Mouse (Mus musculus): Measurements from ENCODE around the gene Otulin. TPM values are rescaled to one million over a fixed set of nuclear protein-coding genes. Genes with fewer than 3 reads are reported as not detected.

The Otulin gene
- polyA plus RNA-seq, 1 experiment from 2014 or later: 41.3 TPM

- H3K9me3 ChIP-seq (ENCODE audit: control insufficient read depth, low read length): no peaks in the 10 kb centered on the region
- no peaks in the 10 kb centered on the region for H3K27me3 ChIP-seq (ENCODE audit: control insufficient read depth, insufficient read depth, low read length)
- H3K36me3 ChIP-seq (ENCODE audit: control insufficient read depth, insufficient read depth, low read length): no peaks in the 10 kb centered on the region
- ATAC-seq (ENCODE audit: low FRiP score, low TSS enrichment): no peak
- H3K4me2 ChIP-seq (replicated peaks; ENCODE audit: low read depth, low read length): no peak overlapping the region
- 91% methylated on average over 3 of the region's 3 CpGs for WGBS
- no peak overlapping the region for H3K4me3 ChIP-seq (ENCODE audit: low read length)
- no peak overlapping the region for H3K9ac ChIP-seq (ENCODE audit: low read depth, low read length)
- no peak overlapping the region for H3K27ac ChIP-seq (ENCODE audit: low read depth, low read length)
- H3K4me1 ChIP-seq (ENCODE audit: control insufficient read depth, insufficient read depth, low read length): no peaks in the 10 kb centered on the region
Measured at GRCm38 (mm10) chr15:27582428-27582827, 48.1 kb downstream of the Otulin start.

- H3K4me2 ChIP-seq (replicated peaks; ENCODE audit: low read depth, low read length): no peak overlapping the region
- H3K9me3 ChIP-seq (ENCODE audit: control insufficient read depth, low read length): no peaks in the 10 kb centered on the region
- no peaks in the 10 kb centered on the region for H3K36me3 ChIP-seq (ENCODE audit: control insufficient read depth, insufficient read depth, low read length)
- no peaks in the 10 kb centered on the region for H3K4me1 ChIP-seq (ENCODE audit: control insufficient read depth, insufficient read depth, low read length)
- no peak for ATAC-seq (ENCODE audit: low FRiP score, low TSS enrichment)
- WGBS: 54% methylated on average over 3 of the region's 3 CpGs
- no peaks in the 10 kb centered on the region for H3K27me3 ChIP-seq (ENCODE audit: control insufficient read depth, insufficient read depth, low read length)
- no peak overlapping the region for H3K4me3 ChIP-seq (ENCODE audit: low read length)
- no peak overlapping the region for H3K27ac ChIP-seq (ENCODE audit: low read depth, low read length)
- no peak overlapping the region for H3K9ac ChIP-seq (ENCODE audit: low read depth, low read length)
Measured at GRCm38 (mm10) chr15:27581640-27582039, 48.9 kb downstream of the Otulin start.

GRCm38 (mm10) chr15:27580771-27581170 lies 49.7 kb downstream of the Otulin start:
- WGBS: 82% methylated on average over 2 of the region's 2 CpGs
- H3K4me2 ChIP-seq (replicated peaks; ENCODE audit: low read depth, low read length): no peak overlapping the region
- no peak overlapping the region for H3K4me3 ChIP-seq (ENCODE audit: low read length)
- no peaks in the 10 kb centered on the region for H3K36me3 ChIP-seq (ENCODE audit: control insufficient read depth, insufficient read depth, low read length)
- no peaks in the 10 kb centered on the region for H3K9me3 ChIP-seq (ENCODE audit: control insufficient read depth, low read length)
- no peaks in the 10 kb centered on the region for H3K27me3 ChIP-seq (ENCODE audit: control insufficient read depth, insufficient read depth, low read length)
- no peaks in the 10 kb centered on the region for H3K4me1 ChIP-seq (ENCODE audit: control insufficient read depth, insufficient read depth, low read length)
- no peak overlapping the region for H3K9ac ChIP-seq (ENCODE audit: low read depth, low read length)
- no peak overlapping the region for H3K27ac ChIP-seq (ENCODE audit: low read depth, low read length)
- ATAC-seq (ENCODE audit: low FRiP score, low TSS enrichment): no peak

- Histone ChIP-seq H3K27ac (ENCODE audit: low read depth, low read length) (no peak overlapping the region), H3K36me3 (ENCODE audit: control insufficient read depth, insufficient read depth, low read length) (no peaks in the 10 kb centered on the region), H3K9ac (ENCODE audit: low read depth, low read length) (no peak overlapping the region), H3K4me2 (replicated peaks; ENCODE audit: low read depth, low read length) (no peak overlapping the region), H3K4me3 (ENCODE audit: low read length) (no peak overlapping the region), H3K27me3 (ENCODE audit: control insufficient read depth, insufficient read depth, low read length) (no peaks in the 10 kb centered on the region), H3K9me3 (ENCODE audit: control insufficient read depth, low read length) (no peaks in the 10 kb centered on the region), H3K4me1 (ENCODE audit: control insufficient read depth, insufficient read depth, low read length) (no peaks in the 10 kb centered on the region)
- 95% methylated on average over 2 of the region's 2 CpGs for WGBS
- ATAC-seq (ENCODE audit: low FRiP score, low TSS enrichment): no peak
Measured at GRCm38 (mm10) chr15:27579853-27580252, 50.6 kb downstream of the Otulin start.

- no peak for ATAC-seq (ENCODE audit: low FRiP score, low TSS enrichment)
- no peak overlapping the region for H3K27ac ChIP-seq (ENCODE audit: low read depth, low read length)
- H3K9ac ChIP-seq (ENCODE audit: low read depth, low read length): no peak overlapping the region
- H3K4me2 ChIP-seq (replicated peaks; ENCODE audit: low read depth, low read length): no peak overlapping the region
- H3K9me3 ChIP-seq (ENCODE audit: control insufficient read depth, low read length): no peaks in the 10 kb centered on the region
- no peaks in the 10 kb centered on the region for H3K36me3 ChIP-seq (ENCODE audit: control insufficient read depth, insufficient read depth, low read length)
- H3K4me1 ChIP-seq (ENCODE audit: control insufficient read depth, insufficient read depth, low read length): no peaks in the 10 kb centered on the region
- no peak overlapping the region for H3K4me3 ChIP-seq (ENCODE audit: low read length)
- no peaks in the 10 kb centered on the region for H3K27me3 ChIP-seq (ENCODE audit: control insufficient read depth, insufficient read depth, low read length)
- WGBS: 92% methylated on average over 6 of the region's 6 CpGs
Measured at GRCm38 (mm10) chr15:27578918-27579317, 51.6 kb downstream of the Otulin start.

GRCm38 (mm10) chr15:27577915-27578780 lies 52.3 kb downstream of the Otulin start:
- Histone ChIP-seq H3K27ac (ENCODE audit: low read depth, low read length) (no peak overlapping the region), H3K9me3 (ENCODE audit: control insufficient read depth, low read length) (no peaks in the 10 kb centered on the region), H3K9ac (ENCODE audit: low read depth, low read length) (no peak overlapping the region), H3K27me3 (ENCODE audit: control insufficient read depth, insufficient read depth, low read length) (no peaks in the 10 kb centered on the region), H3K4me1 (ENCODE audit: control insufficient read depth, insufficient read depth, low read length) (no peaks in the 10 kb centered on the region), H3K36me3 (ENCODE audit: control insufficient read depth, insufficient read depth, low read length) (no peaks in the 10 kb centered on the region), H3K4me3 (ENCODE audit: low read length) (no peak overlapping the region), H3K4me2 (replicated peaks; ENCODE audit: low read depth, low read length) (no peak overlapping the region)
- 79% methylated on average over 16 of the region's 16 CpGs for WGBS
- ATAC-seq (ENCODE audit: low FRiP score, low TSS enrichment): no peak

GRCm38 (mm10) chr15:27576886-27577285 lies 53.6 kb downstream of the Otulin start:
- H3K4me2 ChIP-seq (replicated peaks; ENCODE audit: low read depth, low read length): no peak overlapping the region
- no peaks in the 10 kb centered on the region for H3K27me3 ChIP-seq (ENCODE audit: control insufficient read depth, insufficient read depth, low read length)
- H3K4me1 ChIP-seq (ENCODE audit: control insufficient read depth, insufficient read depth, low read length): no peaks in the 10 kb centered on the region
- no peak for ATAC-seq (ENCODE audit: low FRiP score, low TSS enrichment)
- no peak overlapping the region for H3K9ac ChIP-seq (ENCODE audit: low read depth, low read length)
- no peaks in the 10 kb centered on the region for H3K36me3 ChIP-seq (ENCODE audit: control insufficient read depth, insufficient read depth, low read length)
- H3K9me3 ChIP-seq (ENCODE audit: control insufficient read depth, low read length): no peaks in the 10 kb centered on the region
- no peak overlapping the region for H3K4me3 ChIP-seq (ENCODE audit: low read length)
- 75% methylated on average over 1 of the region's 1 CpGs for WGBS
- H3K27ac ChIP-seq (ENCODE audit: low read depth, low read length): no peak overlapping the region

GRCm38 (mm10) chr15:27575932-27576331 lies 54.6 kb downstream of the Otulin start:
- Histone ChIP-seq H3K27me3 (ENCODE audit: control insufficient read depth, insufficient read depth, low read length) (no peaks in the 10 kb centered on the region), H3K4me3 (ENCODE audit: low read length) (no peak overlapping the region), H3K36me3 (ENCODE audit: control insufficient read depth, insufficient read depth, low read length) (no peaks in the 10 kb centered on the region), H3K9me3 (ENCODE audit: control insufficient read depth, low read length) (no peaks in the 10 kb centered on the region), H3K4me1 (ENCODE audit: control insufficient read depth, insufficient read depth, low read length) (no peaks in the 10 kb centered on the region), H3K27ac (ENCODE audit: low read depth, low read length) (no peak overlapping the region), H3K4me2 (replicated peaks; ENCODE audit: low read depth, low read length) (no peak overlapping the region), H3K9ac (ENCODE audit: low read depth, low read length) (no peak overlapping the region)
- no peak for ATAC-seq (ENCODE audit: low FRiP score, low TSS enrichment)
- 85% methylated on average over 3 of the region's 3 CpGs for WGBS

- no peaks in the 10 kb centered on the region for H3K4me1 ChIP-seq (ENCODE audit: control insufficient read depth, insufficient read depth, low read length)
- no peaks in the 10 kb centered on the region for H3K36me3 ChIP-seq (ENCODE audit: control insufficient read depth, insufficient read depth, low read length)
- H3K27me3 ChIP-seq (ENCODE audit: control insufficient read depth, insufficient read depth, low read length): no peaks in the 10 kb centered on the region
- no peak overlapping the region for H3K27ac ChIP-seq (ENCODE audit: low read depth, low read length)
- 83% methylated on average over 8 of the region's 8 CpGs for WGBS
- no peak for ATAC-seq (ENCODE audit: low FRiP score, low TSS enrichment)
- no peak overlapping the region for H3K9ac ChIP-seq (ENCODE audit: low read depth, low read length)
- no peak overlapping the region for H3K4me3 ChIP-seq (ENCODE audit: low read length)
- H3K4me2 ChIP-seq (replicated peaks; ENCODE audit: low read depth, low read length): no peak overlapping the region
- H3K9me3 ChIP-seq (ENCODE audit: control insufficient read depth, low read length): no peaks in the 10 kb centered on the region
Measured at GRCm38 (mm10) chr15:27574992-27575781, 55.3 kb downstream of the Otulin start.
